Mouse (Mus musculus) megakaryocyte-erythroid progenitor cell, adult 5-6 weeks (primary cell): ENCODE data around the gene Prkab2. TPM values are rescaled to one million over a fixed set of nuclear protein-coding genes. Genes with fewer than 3 reads are reported as not detected.
A peak's percentile ranks its signal among the peaks of the same experiment; 100 is the strongest.

ENCODE experiments used
- ATAC-seq: replicated peaks from 2 replicates; pipeline ENCODE4 v1.8.0; 2016; ENCODE audit warnings: mild to moderate bottlenecking, inconsistent platforms; ENCODE audit not compliant: severe bottlenecking, poor library complexity, low FRiP score, low TSS enrichment
- total RNA-seq, 2 experiments: library from RNA; stranded (forward) in 1 of 2; stranded (reverse) in 1 of 2; fragments of 200-1000, 215-1000 nt in 1 of 2; fragments of >200 nt in 1 of 2; fragmentation: Nextera tagmentation in 1 of 2; gene quantifications; 2 replicates each; pipeline ENCODE4 v1.2.3; 2014 to 2017

The Prkab2 gene
- total RNA-seq, 2 experiments from 2014 or later: 1.6 to 5.4 TPM

DNA sequence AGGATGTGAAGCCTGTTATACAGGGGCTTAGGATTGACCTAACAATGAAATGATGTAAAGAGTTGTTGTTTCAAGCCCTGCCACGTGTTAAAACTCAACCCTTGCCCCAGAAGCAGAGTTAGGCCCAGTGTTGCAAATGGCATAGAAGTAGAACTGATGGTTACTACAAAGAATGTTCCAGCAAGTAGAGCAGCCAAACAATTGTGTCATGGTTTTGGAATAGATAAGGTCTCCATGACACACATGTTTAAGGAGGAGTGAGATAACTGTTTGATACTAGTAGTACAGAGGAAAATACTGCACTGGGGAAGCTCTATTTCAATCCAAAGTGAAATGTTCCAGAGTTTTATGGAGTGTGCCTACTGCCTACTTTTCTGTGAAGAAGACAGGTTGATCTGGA, 9.5 kb upstream of the Prkab2 start:
- peak; percentile 47; the same call in 1 of the 2 replicates for ATAC-seq

DNA sequence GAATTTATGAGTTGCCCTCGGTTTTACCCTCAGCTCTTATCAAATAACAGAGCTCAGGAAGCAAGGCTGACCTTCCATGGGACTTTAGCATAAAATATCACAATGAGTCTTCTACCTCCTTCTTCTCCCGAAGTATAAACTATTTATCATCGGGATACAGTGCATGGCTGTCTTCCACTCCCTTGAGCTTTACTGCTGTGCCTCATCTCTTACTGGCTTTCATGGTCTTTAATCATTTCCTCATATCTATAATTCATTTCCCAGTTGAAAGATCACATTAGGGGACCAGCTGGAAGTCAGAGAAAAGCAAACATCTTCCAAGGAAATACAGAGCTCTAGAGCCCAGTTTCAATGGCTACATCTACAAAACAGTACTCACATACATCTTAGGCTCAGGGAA, 9.0 kb upstream of the Prkab2 start:
- ATAC-seq: no peak

- no peak for ATAC-seq
These were observed 8.5 kb upstream of the Prkab2 start for GRCm38 (mm10) chr3:97649469-97649868.

- ATAC-seq: no peak
These were observed 6.4 kb upstream of the Prkab2 start for GRCm38 (mm10) chr3:97651604-97652003.

- ATAC-seq: no peak
These were observed 4.2 kb upstream of the Prkab2 start for GRCm38 (mm10) chr3:97653781-97654180.

DNA sequence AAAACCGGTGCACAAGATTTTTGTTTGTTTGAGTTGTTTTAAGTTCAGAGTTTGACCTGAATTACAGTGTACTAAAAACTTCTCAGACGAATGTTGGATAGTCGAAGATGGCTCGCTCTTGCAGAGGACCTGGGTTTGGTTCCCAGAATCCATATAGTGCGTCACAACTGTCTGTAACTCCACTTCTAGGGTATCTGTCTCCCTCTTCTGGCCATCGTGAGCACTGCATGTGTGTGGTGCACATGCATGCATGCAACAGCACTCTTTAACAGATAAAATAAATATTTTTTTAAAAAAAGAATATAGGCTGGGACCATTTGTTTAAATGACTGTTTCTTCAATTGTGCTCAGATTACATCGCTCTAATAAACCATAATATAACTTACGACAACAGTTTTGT, 3.1 kb upstream of the Prkab2 start:
- no peak for ATAC-seq

DNA sequence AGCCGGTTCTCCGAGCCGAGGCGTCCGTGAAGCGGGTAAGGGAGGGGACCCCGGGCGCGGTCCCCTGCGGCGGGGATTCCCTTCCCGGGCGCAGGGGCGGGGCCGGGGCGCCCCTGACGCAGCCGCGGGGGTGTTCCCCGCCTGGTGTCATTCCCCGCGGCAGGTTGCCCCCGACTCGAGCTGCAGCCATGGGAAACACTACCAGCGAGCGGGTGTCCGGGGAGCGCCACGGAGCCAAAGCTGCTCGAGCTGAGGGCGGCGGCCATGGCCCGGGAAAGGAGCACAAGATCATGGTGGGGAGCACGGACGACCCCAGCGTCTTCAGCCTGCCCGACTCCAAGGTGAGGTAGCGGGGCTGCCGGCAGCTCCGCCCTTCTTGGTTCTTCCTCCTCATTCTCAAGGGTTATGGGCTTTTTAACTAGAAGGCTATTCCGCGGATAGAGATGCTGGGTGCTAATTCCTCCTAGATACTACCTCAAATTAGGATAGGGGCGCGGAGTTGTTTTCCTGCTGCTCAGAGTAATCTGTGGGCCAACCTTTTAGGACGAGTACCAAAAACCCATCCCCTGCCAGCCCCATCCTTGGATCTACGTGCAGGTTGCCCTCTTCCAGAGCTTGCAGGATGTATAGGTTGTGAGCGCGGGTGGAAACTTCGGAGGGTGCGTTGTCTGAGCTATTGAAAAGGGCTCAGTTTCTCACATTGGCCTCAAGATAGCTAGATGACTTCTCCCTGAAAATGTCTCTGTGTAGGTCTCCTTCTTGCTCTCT, 617 bp downstream of the Prkab2 start:
- ATAC-seq: peak; percentile 50

DNA sequence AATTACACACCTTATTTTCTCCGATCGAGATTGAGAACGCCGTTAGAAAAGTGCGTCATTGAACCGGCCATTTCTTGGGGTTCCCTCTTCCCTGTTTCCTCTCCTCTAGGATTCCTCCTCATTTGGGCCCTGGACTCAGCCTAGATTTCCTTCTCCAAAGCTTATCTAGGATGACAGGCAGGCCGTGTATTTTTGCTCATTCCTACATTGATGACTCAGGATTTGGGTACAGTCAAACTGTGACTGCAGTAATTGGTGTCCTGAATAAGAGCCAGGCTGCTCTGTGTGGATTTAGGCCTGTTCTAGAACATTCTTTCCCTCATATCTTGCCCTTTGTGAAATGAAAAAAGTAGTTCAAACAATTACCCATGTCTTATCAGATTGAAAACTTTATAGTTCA, 1.8 kb downstream of the Prkab2 start:
- ATAC-seq: no peak

- ATAC-seq: no peak
These were observed 3.2 kb downstream of the Prkab2 start for GRCm38 (mm10) chr3:97661206-97661605.

- ATAC-seq: no peak
These were observed 7.5 kb downstream of the Prkab2 start for GRCm38 (mm10) chr3:97665525-97665924.

DNA sequence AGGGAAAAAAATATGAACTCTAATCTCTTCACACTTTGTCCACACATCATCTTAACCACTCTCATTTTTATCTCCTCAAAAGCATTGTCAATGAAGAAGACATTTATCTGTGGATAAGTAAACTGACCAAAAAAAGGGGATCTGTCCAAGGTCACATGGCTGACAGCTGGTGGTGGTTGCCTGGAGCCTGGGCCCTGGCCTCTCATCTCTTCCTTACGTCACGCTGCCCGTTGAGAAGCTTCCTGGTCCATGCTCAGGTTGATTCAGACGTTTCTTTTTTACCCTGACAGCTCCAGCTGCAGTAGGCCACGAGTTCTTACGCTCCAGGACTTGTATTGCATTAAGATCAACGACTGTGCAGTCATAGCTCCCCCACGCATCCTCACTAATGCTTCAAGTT, 8.2 kb downstream of the Prkab2 start:
- no peak for ATAC-seq

- ATAC-seq: no peak
These were observed 9.2 kb downstream of the Prkab2 start for GRCm38 (mm10) chr3:97667093-97667675.

DNA sequence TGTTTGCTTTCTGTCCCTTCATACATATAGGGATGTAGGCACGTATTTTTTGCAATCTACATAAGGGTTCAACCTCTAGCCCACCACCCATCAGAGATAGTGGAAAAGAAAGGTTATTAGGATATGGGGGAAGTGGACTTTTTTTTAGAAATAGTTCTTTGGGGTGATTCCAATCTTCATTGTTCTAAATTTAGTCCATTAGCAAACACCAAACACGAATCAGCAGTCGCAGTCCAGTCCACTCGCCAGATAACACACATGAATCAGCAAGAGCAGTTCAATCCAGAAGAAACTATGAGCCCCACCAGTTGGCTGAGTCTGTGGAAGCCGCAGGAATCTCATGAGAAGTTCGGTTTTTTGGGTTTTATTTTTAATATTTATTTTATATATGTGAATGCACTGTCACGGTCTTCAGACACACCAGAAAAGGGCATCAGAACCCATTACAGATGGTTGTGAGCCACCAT, 16.7 kb downstream of the Prkab2 start, which contains the start of gene Gm17651:
TSS of gene Gm17651 (minus strand) at position 51 of the 467 bp plus-strand sequence.
- ATAC-seq: no peak

- no peak for ATAC-seq
These were observed 18.1 kb downstream of the Prkab2 start for GRCm38 (mm10) chr3:97676126-97676525.

DNA sequence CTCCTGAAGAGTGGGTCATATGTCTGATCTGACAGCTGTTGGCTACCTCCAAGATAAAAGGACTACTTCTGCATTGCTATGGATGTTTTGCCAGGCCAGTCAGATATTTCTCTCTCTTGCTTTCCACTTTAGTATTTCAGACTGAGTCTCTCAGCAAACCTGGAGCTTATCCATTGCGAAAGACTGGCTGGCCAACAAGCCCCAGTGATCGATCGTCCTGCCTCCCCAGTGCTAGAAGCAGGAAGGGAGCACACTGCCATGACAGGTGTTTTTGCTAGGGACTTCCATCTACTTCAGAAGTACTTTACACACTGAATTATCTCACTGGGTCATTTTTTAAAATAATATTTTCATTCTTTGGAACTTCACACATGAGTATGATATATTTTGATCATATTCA, 20.4 kb downstream of the Prkab2 start:
- no peak for ATAC-seq

DNA sequence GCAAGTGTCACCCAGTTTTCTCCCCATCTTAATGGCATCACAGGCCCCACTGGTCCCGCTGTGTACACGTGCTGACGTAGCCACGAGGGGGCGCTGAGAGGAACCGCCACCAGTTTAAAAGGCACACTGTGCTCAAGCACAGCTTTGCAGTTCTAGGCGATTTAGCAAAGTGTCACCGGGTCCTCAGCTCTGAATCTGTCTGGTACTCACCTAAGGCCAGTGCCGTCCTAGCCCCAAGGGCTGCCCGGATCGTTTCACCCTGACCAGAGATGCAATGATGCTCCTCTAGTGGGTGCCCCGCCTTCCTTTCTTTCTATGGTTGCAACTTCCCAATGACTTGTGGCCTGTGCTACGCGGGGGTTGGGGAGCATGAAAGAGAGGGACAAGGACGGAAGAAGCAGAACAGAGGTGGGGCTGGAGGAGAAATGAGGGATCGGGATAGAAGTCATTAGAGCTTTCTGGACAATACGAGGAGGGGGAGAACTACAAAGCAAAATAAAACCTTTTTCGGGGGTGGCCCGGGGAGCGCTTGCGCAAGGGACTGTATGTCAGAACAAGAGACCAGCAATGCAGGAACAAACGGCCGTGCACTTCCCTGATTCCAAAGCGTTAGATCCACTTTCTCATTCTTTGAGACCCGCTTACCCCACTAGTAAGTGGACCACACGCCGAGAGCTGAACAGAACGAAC, 22.8 kb downstream of the Prkab2 start:
- ATAC-seq: peak; percentile 79

GRCm38 (mm10) chr3:97681321-97682158, 23.5 kb downstream of the Prkab2 start:
- peak; percentile 86 for ATAC-seq

- ATAC-seq: 0 out of 2 replicates have a peak, but pooled peaks have one; percentile 16
These were observed 24.1 kb downstream of the Prkab2 start for GRCm38 (mm10) chr3:97682159-97682502.

DNA sequence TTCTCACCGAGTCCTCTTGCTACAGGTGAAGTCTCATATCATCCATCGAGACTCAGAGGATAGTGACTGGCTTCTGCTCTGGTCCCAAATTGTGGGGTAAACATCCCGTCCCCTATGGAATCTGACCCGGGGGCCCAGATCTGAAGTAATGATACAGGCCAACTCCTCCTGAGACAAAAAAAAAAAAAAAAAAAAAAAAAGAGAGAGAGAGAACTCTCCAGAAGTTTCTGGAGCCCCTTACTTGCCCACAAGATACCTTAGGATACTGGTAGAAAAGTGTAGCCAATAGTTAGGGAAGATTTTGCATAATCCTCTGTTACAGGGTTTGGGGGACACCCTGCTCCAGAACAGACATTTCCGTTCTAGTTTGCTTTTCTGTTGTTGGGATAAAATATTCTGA, 24.6 kb downstream of the Prkab2 start:
- ATAC-seq: no peak
